Mouse (Mus musculus): Measurements from ENCODE around the gene Tmem17.

Tmem17 gene

GRCm38 (mm10) chr11:22512038-22513001, at the start of gene Tmem17:
Gene Tmem17, plus strand, starts transcription at chr11:22512088.
- DNase-seq (ENCODE audit: low spot score in 2 of 2) = peak; percentile 73 to 85

GRCm38 (mm10) chr11:22479836-22480619, 31.9 kb upstream of the Tmem17 start:
- no peak for DNase-seq (ENCODE audit: low spot score in 2 of 2)

DNA sequence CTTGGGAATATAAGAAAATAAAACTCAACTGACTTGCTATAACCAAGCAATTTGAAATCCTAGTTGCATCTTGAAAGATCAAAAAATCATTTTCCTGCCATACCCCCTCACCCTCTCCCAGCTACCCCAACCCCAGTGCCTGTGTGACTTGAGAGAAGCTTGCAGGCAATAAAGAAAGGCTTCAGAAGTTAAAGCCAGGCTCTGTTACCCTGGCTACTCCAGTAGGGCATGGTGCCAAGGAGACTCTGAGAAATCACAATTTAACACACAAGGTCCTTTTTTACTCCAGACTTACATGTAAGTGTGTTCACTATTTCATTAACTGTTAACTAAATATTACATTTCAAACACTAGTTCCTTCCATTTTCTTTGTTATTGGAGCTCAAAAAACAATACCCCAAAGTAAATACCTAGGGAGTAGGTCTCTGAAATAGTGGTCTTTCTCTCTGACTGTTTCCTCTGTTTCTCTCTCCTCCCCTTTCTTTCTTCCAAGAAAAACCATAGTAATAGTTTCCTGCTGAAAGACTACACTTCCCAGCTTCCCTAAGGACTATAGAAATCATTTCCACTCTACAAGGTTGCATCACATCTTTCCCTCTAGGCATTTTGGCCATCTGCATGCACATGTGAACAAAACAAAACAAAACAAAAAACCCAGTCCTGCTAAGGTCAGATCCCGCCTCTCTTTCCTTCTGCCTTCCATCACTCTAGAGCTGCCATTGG, 30.1 kb upstream of the Tmem17 start:
- no peak for DNase-seq (ENCODE audit: low spot score in 2 of 2)

DNA sequence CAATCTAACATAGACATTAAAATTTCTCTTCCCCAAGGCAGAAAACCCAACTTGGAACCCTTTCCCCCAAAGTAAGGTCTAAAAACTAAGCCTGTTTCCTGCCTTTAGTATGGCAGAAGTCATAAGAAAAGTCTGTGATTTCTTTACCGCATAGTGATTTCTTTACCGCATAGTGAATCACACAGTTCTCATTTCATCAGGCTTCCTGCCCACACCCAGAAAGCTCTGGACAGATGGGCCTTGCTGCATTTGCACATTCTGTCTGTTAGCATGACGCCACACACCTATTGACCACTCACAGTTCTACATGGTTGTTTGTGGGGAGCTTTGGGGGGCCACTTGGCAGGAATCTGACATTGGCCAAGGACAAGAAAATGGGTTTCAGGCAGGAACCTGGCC, 29.5 kb upstream of the Tmem17 start:
- DNase-seq (ENCODE audit: low spot score in 2 of 2) = no peak

- DNase-seq (ENCODE audit: low spot score in 2 of 2) = no peak
These were observed 18.1 kb upstream of the Tmem17 start for GRCm38 (mm10) chr11:22493694-22494319.

GRCm38 (mm10) chr11:22494941-22495340, 16.9 kb upstream of the Tmem17 start:
- no peak for DNase-seq (ENCODE audit: low spot score in 2 of 2)

DNA sequence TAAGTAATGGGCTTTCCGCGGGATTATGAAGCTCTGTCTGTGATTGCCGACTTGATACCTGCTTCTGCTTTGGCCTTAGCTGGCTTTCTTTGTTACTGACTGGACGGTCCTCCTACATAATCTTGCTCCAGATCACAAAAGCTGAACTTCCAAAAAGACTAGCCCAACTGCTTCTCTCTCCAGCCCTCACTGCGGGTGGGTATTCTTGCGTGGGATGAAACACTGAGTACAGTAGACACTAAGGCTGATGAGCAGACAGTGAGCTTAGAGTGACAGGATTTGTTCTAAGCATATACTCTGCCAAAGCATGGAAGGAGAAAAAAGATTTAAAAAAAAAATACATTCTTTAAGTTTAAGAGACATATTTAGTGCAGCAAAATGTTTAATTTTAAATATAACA, 12.5 kb upstream of the Tmem17 start:
- DNase-seq (ENCODE audit: low spot score in 2 of 2) = no peak

- no peak for DNase-seq (ENCODE audit: low spot score in 2 of 2)
These were observed 12.0 kb upstream of the Tmem17 start for GRCm38 (mm10) chr11:22499886-22500285.

GRCm38 (mm10) chr11:22500771-22501566, 10.9 kb upstream of the Tmem17 start:
- DNase-seq (ENCODE audit: low spot score in 2 of 2) = no peak

- DNase-seq (ENCODE audit: low spot score in 2 of 2) = no peak
These were observed 1.2 kb downstream of the Tmem17 start for GRCm38 (mm10) chr11:22513075-22513474.

DNA sequence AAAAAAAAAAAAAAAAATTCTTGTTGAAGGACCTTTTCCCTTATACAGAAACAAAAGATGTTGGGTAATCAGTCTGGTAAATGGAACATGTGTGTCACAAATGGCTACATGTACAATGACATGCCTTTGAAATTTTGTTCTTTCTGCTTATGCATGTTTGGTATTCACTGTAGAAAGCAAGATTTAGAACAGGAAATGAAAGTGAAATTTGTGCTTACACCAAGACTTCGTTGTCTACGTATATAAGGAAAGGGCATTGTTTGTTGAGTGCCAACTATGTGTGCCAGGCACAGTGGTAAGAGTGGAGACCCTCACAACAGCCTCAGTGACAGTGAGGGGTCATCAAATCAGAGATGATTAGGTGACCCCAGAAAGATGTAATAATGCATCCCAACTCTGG, 3.2 kb downstream of the Tmem17 start:
- DNase-seq (ENCODE audit: low spot score in 2 of 2) = no peak

DNA sequence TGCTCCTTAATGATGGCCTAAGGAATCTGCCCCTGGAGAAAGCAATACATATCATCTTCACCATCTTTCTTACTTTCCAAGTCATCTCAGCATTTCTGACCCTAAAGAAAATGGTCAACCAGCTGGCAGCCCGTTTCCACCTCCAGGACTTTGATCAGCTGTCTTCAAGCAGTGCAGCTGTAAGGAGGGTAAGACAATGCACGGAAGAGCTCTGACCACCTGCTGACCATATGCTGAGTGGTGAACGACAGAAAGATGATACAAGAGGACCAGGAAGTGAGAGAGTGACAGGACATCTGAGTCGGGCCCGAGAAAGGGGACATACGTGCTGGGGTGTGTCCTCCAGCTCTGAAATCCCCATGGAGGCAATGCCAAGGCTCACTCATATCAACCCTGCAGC, 6.6 kb downstream of the Tmem17 start:
- no peak for DNase-seq (ENCODE audit: low spot score in 2 of 2)

- no peak for DNase-seq (ENCODE audit: low spot score in 2 of 2)
These were observed 8.4 kb downstream of the Tmem17 start for GRCm38 (mm10) chr11:22520251-22520650.

- DNase-seq (ENCODE audit: low spot score in 2 of 2) = no peak
These were observed 12.7 kb downstream of the Tmem17 start for GRCm38 (mm10) chr11:22524606-22525005.

GRCm38 (mm10) chr11:22540600-22540999, 28.7 kb downstream of the Tmem17 start:
- DNase-seq (ENCODE audit: low spot score in 2 of 2) = no peak

- DNase-seq (ENCODE audit: low spot score in 2 of 2) = no peak
These were observed 48.2 kb downstream of the Tmem17 start for GRCm38 (mm10) chr11:22560061-22560460.

- DNase-seq (ENCODE audit: low spot score in 2 of 2) = peak; percentile 85
These were observed 48.8 kb downstream of the Tmem17 start for GRCm38 (mm10) chr11:22560503-22561328.

GRCm38 (mm10) chr11:22561329-22561592, 49.4 kb downstream of the Tmem17 start:
- DNase-seq (ENCODE audit: low spot score in 2 of 2) = no peak

GRCm38 (mm10) chr11:22563706-22564105, 51.8 kb downstream of the Tmem17 start:
- no peak for DNase-seq (ENCODE audit: low spot score in 2 of 2)

- DNase-seq (ENCODE audit: low spot score in 2 of 2) = no peak
These were observed 52.8 kb downstream of the Tmem17 start for GRCm38 (mm10) chr11:22564676-22565075.

All from frontal cortex, postnatal 10 days (tissue).